Mouse (Mus musculus): ENCODE measurements around the gene Atn1. TPM values are rescaled to one million over a fixed set of nuclear protein-coding genes. Genes with fewer than 3 reads are reported as not detected.

Atn1 gene
- total RNA-seq, 2 experiments from 2014 or later: 1.5 to 14.4 TPM

DNA sequence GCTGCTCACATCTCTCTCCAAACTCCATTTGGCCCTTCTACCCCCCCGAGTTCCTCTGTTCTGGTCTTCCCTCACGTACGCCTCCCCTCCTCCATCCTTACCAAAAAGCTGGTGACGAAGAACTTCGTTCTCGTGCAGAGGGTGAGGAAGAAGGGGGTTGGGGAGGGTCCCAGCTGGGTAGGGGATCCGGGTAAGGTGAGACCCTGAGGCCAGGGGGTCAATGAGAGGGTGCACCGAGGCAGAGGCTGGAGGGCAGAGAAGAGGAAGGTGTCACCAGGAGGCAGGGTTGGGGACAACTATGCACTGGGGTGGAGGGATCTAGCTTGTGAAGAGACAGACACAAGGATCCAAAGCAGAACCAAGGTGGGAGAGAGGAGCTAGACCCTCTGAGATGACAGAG, 12.7 kb downstream of the Atn1 start:
- no peak for ATAC-seq (replicated peaks; ENCODE audit: low FRiP score, low TSS enrichment, poor library complexity, severe bottlenecking)

DNA sequence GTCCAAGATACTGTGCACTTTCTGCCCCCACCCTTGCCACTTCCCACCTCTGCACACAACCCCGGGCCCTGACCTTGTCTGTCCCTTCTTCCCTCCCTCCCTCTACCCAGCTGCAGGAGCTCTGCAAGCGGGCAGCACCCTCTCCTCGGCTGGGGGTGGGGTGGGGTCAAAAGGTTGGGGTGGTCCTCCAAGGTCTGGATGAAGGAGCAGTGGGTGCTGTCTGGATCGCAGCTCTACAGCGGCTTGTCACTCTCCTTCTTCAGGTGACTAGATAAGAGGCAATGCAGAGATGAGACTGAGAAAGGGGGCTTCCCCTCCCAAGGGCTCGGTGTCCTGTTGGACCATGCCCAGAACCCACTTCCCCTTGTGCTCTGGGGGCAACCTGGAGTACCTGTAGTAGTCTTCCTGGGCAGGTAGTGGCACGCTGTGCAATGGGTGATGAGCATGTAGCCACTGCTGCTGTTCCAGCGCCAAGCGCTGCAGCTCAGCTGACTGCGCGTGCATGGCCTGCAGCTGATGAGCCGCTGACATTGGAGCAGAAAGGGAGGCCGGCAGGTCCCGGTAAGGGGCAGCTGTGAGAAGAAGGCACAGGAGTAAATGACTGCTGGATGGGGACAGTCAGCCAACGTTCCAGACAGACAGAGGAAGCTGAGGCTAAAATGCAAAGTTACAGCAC, 13.3 kb downstream of the Atn1 start:
- no peak for ATAC-seq (replicated peaks; ENCODE audit: low FRiP score, low TSS enrichment, poor library complexity, severe bottlenecking)

DNA sequence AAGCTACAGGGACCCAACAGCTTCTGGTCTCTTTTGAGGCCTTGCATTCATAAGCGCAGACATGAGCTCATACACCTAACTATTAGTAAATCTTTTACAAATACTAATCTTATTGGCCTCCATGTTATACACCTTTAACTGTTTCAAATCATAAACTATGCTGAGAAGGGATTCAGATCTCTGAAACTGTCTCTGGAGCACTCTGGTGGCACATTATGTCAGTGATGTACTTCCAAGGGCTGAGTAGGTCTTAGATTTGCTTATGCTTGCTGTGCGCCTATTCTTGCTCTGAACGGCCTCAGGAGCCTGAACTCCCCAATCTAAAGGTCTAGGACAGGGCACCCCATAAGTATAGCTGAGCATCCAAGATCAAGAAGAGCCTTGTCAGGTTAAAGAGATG, 14.5 kb downstream of the Atn1 start:
- ATAC-seq (replicated peaks; ENCODE audit: low FRiP score, low TSS enrichment, poor library complexity, severe bottlenecking): no peak

DNA sequence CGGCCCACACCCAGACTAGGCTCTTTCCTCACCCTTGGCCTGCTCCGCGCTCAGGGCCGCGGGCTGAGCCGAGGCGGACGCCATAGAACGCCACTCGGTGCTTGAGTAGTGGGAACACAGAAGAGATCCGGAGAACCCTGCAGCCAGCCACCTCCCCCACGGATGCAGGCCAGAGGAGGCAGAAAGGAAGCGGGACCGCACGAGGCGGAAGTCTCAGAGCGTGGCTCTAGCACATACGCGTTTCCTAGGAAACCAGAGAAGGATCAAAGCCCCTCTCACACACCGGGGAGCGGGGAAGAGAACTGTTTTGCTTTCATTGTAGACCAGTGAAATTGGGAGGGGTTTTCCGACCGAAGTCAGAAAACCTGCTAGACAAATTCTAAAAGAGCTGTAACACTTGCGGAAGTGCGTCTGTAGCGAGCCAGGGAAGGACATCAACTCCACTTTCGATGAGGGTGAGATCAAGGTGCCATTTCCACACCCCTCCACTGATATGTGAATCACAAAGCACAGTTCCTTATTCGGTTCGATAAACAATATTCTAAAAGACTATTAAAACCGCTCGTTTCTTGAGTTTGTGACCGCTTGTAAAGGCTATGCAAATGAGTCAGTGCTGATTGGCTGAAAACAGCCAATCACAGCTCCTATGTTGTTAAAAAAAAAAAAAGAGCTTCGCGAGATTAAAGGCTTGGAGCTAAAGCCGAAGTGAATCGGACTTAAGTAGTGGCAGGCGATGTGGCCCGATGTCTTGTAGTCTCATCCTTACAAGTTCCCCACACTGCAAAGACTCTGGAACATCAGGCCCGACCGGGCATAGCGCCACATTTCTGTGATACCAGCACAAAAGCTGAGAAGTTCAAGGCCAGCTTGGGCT, 15.2 kb downstream of the Atn1 start, which contains the start of gene Grcc10:
Gene Grcc10 (minus strand): TSS at position 487 of the 874 bp plus-strand sequence.
- peak; percentile 79 for ATAC-seq (replicated peaks; ENCODE audit: low FRiP score, low TSS enrichment, poor library complexity, severe bottlenecking)

DNA sequence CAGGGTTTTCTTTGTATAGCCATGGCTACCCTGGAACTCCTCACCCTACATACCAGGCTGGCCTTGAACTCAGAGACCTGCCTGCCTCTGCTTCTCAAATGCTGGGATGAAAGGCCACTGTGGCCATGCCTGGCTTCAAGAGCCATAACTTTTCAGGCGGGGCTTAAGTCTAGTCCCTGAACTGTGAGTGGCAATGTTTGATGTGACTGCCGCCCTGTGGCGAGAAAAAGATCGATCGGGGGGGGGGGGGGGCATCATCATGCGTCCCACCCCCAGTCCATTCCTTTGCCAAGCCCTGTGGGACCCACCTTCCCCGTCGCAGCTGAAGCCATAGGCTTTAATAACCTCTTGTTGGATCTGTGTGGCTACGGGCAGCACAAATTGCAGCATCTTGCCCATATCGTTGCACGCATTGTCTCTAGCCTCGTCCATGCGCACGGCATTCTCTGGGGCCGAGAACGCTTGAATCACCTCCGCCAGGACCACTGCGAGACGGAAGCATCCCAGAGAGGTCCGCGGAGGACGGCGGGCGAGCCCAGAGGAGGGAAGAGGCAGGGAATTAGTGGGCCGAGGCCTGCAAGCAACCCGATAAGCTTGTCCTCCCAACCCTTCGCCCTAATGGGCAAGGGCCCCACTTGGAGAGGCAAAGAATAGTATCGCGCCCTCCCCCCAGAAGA, 16.0 kb downstream of the Atn1 start:
- ATAC-seq (replicated peaks; ENCODE audit: low FRiP score, low TSS enrichment, poor library complexity, severe bottlenecking): peak; percentile 8

DNA sequence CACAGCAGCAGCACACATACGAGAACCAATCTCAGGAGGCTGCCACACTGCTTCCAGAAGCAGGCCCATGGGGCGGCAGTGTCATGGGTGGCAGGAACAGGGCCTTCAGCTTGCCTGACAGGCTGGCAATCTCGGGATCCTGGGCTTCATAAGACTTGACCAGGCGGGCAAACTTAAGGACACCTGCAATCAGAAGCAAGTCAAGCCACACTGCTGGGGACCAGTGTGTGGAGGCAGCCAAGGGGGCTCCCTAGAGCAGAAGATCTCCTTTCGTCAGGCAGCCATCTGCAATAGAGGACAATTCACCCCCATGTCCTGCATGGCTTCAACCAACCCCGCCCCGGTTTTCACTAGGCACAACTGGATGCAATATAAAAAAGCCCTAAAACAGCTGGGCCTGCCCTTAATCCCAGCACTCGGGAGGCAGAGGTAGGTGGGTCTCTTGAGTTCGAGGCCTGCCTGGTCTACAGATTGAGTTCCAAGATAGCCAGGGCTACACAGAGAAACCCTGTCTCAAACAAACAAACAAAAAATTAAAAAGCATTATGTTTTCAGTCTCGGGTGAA, 17.0 kb downstream of the Atn1 start:
- no peak for ATAC-seq (replicated peaks; ENCODE audit: low FRiP score, low TSS enrichment, poor library complexity, severe bottlenecking)

DNA sequence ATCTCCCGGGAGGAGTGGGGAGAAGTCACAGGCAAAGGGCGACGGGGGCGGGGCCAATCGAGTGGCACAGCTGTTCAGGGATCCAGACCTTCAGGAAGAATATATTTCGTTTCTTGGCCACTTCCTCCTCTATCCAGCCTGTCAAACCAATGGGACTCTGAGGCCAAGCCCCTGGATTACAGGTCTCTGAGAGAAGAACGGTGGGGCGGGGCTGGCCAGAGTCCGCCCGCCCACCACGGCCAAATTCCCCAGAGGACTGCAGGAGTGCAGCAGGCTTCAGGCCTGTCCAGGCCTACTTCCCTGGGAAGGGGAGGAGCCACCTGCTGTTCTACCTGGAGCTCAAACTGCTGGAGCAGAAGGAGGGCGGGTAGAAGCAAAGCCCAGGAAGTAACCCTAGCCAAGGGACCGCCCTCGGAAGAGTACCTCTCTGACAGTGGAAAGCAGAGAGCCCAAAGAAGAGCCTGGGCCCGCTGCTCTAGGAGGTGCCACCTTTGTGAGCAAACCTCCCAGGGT, 17.8 kb downstream of the Atn1 start, which contains the start of gene Ptpn6:
Gene Ptpn6 (minus strand): TSS at position 204 of the 513 bp plus-strand sequence.
- no peak for ATAC-seq (replicated peaks; ENCODE audit: low FRiP score, low TSS enrichment, poor library complexity, severe bottlenecking)

DNA sequence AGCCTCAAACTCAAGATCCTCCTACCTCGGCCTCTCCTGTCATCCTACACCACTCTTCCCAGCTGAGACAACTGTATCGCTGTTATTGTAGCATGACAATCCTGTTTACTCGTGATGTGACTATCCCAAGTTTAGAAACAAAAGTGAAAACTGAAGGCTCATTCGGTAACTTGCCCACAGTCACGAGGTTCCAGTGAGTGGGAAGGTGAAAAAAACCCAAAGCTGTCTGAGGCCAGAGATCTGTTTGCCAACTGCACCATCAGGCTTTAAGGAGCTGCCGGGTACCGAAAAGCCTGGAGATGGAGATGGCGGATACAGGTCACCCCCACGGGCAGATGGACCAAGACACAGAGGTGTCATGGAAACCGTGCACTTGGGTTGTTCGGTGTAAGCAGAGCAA, 19.3 kb downstream of the Atn1 start:
- no peak for ATAC-seq (replicated peaks; ENCODE audit: low FRiP score, low TSS enrichment, poor library complexity, severe bottlenecking)

DNA sequence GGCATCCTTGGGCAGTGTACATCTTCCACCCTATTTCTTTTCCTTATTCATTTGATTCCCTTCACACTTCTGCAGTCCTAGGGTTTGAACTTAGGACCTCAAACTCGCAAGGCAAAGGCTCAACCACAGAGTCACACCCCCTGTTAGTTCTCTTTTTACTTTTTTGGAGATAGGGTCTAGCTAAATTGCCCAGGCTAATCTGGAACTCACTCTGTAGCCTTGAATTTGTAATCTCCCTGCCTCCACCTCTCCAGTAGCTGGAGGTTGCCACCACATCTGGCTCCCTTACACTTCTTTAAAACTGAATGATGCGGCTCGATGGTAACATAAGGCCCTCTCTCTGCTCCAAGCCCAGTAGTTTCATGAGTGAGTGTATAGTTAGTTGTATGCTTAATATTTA, 21.9 kb downstream of the Atn1 start:
- no peak for ATAC-seq (replicated peaks; ENCODE audit: low FRiP score, low TSS enrichment, poor library complexity, severe bottlenecking)

DNA sequence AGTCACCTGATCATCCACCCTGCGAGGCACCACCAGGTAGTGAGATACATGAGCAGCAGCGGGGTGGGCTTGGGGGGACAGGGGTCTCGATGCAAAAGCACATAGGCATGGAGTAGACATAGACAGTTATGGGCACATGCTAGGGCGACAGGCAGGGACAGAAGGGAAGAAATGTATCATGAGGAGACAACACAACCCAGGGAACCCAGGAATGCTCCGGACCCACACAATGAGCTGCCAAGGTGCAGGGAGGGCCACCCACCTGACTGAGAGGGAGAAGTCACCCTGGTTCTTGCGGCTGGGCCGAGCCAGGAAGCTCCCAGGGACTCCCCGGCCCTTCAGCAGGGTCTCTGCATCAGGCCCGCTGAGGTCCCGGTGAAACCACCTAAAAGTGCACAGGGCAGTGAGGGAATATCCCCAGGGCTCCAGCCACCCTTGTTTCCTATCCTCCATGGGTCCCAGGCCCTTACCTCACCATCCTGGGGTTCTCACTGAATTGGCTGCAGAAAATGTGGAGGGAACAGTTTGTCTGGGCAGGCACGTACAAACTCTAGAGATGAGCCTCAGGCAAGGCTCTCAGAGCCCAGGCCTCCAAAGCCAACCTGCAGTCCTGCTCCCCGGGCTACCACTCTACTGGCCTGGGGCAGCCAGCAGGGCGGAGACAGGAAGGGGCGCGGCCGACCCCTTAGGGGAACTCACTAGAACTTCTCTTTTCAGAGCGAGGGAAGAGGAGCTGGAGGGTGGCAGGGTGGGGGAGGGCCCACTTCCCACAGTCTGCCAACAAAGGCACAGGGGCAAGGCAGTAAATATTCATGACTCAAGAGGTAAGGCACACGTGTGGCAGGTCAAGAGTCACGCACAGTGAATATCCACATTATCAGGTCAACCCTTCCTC, 23.6 kb downstream of the Atn1 start:
- peak; percentile 83 for ATAC-seq (replicated peaks; ENCODE audit: low FRiP score, low TSS enrichment, poor library complexity, severe bottlenecking)

DNA sequence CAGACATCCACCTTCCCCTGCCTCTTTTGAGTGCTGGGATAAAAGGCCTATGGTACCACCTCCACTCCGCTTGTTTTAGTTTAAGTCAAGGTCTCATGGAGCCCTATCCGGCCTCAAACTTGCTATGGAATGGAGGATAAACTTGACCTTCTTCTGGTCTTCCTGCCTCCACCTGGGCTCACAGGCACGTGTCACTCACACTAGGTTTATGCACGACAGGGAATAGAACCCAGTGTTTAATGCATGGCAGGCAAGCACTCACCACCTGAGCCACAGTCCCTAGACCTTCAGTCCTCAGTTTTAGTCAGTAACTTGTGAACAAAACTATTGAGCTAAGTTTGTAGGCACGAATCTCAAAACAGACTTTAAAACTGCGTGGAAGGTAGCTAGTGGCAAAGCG, 25.3 kb downstream of the Atn1 start:
- ATAC-seq (replicated peaks; ENCODE audit: low FRiP score, low TSS enrichment, poor library complexity, severe bottlenecking): no peak

DNA sequence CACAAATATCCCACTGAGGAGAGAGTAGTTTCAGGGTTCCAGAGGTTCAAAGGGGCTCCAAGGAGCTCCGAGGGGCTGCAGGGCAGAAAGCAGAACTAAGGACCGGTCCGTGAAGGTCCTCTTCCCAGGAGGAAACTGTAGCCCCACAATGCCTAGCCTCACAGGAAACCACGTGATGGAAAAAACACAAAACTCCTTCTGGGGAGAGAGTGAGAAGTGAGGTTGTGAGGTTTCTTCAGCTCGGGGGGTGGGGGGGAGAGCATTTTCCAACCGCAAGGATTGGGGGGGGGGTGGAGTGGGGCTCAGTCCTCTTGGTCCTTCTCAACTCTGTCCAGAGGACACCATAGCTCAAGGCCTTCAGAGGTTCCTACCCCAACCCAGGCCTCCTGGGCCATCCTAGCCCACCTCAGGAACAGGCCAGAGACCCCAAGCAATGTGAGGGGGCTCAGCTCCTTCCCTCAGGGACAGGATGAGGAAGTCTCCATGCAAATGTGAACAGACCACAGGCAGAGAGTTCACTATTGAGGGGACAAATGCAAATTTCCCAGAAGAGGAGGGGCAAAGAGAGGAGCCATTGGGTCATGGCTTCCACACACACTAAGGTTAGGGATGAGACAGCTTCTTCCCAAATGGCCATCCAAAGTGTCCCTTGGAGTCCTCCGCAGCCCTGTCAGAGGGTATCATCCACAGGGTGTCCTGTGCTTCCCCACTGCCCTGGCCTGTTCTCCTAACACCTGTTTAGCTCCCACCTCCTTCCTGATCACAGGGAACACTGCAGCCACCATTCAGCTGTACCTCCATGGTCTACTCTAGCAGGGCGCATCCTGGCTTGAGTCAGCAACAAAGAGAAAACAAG, 26.2 kb downstream of the Atn1 start:
- ATAC-seq (replicated peaks; ENCODE audit: low FRiP score, low TSS enrichment, poor library complexity, severe bottlenecking): no peak

DNA sequence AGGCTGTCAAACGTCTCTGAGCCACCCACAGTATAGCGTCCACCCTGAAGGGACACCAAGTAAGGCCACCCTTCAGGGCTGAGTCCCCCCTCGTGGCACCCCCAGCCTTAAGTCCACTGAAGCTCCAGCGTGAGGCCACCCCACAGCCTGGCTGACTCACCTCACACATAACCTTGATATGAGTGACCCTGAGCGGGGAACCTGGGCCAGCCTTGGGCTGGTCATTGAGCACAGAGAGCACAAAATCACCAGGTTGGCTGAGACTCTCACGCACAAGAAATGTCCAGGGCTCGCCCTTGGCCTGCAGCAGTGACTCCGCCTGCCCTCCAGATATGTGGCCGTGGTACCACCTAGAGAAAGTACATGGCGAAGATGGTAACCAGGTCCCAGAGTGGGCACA, 27.7 kb downstream of the Atn1 start:
- no peak for ATAC-seq (replicated peaks; ENCODE audit: low FRiP score, low TSS enrichment, poor library complexity, severe bottlenecking)

DNA sequence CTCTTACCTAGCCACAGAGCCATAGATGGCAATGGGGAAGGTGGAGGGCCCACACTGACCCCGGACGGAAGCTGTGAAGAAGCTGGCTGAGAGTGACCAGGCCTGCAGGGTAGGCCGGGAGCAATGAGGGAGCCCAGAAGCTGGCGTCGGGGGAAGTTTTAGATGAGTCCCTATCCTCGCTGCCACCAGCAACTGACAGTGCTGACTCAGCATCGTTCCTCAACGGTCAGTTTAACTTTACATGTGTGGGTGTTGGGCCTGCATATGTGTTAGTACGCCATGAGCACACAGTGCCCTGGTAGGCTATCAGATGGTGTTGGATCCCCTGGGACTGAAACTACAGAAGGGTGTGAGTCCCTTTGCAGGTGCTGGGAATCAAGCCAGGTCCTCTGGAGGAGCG, 31.9 kb downstream of the Atn1 start:
- peak; percentile 9 for ATAC-seq (replicated peaks; ENCODE audit: low FRiP score, low TSS enrichment, poor library complexity, severe bottlenecking)

DNA sequence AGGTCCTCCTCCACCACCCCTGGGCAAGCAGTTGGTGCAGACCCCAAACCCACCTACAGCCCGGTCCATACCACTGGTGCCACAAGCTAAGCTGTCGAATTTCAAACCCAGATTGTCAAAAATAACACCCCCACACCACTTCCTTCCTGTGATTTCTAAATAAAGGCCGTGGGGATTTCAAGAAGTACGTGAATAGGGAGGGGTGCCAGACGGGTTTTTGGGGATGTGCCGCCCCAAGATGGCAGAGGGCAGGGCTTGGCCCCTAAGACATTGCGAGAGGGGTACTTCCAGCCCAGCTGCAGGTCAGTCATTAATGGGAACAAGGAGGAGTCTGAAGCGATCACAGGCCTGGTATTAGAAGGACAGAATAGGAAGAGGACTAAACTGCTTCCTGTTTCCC, 32.8 kb downstream of the Atn1 start:
- ATAC-seq (replicated peaks; ENCODE audit: low FRiP score, low TSS enrichment, poor library complexity, severe bottlenecking): no peak

DNA sequence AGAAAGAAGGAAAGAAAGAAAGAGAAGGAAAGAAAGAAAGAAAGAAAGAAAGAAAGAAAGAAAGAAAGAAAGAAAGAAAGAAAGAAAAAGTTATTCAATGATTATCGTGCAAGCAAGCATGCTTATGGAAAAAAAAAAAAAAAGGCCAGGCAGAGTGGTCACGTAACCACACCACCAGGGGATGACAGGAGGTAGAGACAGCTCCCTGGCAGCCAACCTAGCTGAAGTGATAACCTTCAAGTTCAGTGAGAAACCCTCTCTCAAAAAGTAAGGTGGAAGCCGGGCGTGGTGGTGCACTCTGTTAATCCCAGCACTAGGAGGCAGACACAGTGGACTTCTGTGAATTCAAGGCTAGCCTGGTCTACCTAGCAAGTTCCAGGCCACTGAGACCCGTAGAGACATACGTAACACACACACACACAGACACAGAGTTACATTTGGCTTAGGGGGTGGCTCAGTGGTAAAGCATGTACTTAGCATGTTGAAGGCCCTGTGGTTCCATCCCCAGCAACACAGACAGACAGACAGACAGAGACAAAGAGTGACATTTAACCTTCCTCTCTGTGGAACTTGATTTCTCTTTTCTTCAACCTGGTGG, 33.3 kb downstream of the Atn1 start:
- ATAC-seq (replicated peaks; ENCODE audit: low FRiP score, low TSS enrichment, poor library complexity, severe bottlenecking): no peak

DNA sequence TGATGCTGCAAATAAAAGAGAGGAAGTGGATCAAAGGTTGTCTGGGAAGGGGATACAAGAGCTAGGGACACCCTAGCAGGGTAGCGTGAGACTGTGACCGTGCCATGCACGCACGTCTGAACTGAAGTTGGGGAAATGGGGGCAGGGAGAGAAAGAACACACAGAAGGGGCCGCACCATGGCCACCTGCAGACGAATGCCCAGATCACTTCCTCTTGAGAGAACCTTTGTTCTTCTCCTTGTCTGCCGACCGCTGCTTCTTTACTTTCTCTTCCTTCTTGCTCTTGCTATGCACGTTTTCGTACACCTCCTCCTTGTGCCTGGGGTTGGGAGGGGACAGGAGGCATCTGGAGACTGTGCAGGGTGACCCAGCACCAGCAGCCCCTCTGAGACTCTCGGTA, 35.4 kb downstream of the Atn1 start:
- ATAC-seq (replicated peaks; ENCODE audit: low FRiP score, low TSS enrichment, poor library complexity, severe bottlenecking): no peak

All from megakaryocyte-erythroid progenitor cell, adult 5-6 weeks (primary cell).